Mouse (Mus musculus) intestine, embryonic 16.5 days (tissue): ENCODE measurements at regions not wholly inside any gene's neighbourhood (a gene's known extent, or its start where the extent isn't known, plus 50 kb on each side); places are given as distances from the start of the nearest gene placed in this dataset.

Experiments used
- ATAC-seq: fragments of 200-750 bp; cut with Nextera tagmentation; 2 replicates; pipeline ENCODE4 v1.8.0; 2017; ENCODE audit warnings: moderate TSS enrichment, moderate library complexity
- H3K27ac ChIP-seq: fragments of 300-500 bp; sonication (generic); 2 replicates; pipeline ENCODE4 v1.5.1; 2014; ENCODE audit warnings: mild to moderate bottlenecking, low read length
- H3K27me3 ChIP-seq: fragments of 300-500 bp; sonication (generic); replicated peaks from 2 replicates; pipeline ENCODE4 v1.6.1; 2014; ENCODE audit warnings: low read length, control low read depth, mixed read lengths; ENCODE audit not compliant: control insufficient read depth, insufficient read depth
- H3K36me3 ChIP-seq: fragments of 300-500 bp; sonication (generic); 2 replicates; pipeline ENCODE4 v1.6.1; 2014; ENCODE audit warnings: low read length, control low read depth; ENCODE audit not compliant: control insufficient read depth, insufficient read depth
- H3K4me1 ChIP-seq: fragments of 300-500 bp; sonication (generic); 2 replicates; pipeline ENCODE4 v1.6.1; 2014; ENCODE audit warnings: low read length, control low read depth, mixed read lengths; ENCODE audit not compliant: control insufficient read depth, insufficient read depth
- H3K4me2 ChIP-seq: fragments of 300-500 bp; sonication (generic); 2 replicates; pipeline ENCODE4 v1.6.1; 2014; ENCODE audit warnings: low read depth, low read length, control low read depth
- H3K4me3 ChIP-seq: fragments of 300-500 bp; sonication (generic); 2 replicates; pipeline ENCODE4 v1.5.1; 2014; ENCODE audit warnings: mild to moderate bottlenecking, low read length
- H3K9ac ChIP-seq: fragments of 300-500 bp; sonication (generic); 2 replicates; pipeline ENCODE4 v1.6.1; 2014; ENCODE audit warnings: low read depth, low read length
- H3K9me3 ChIP-seq: fragments of 300-500 bp; sonication (generic); 2 replicates; pipeline ENCODE4 v1.6.1; 2016; ENCODE audit warnings: low read length, control low read depth; ENCODE audit not compliant: control insufficient read depth
- WGBS: fragments of 180-500 bp; shearing (Covaris S2); extraction: QIAGEN DNeasy Blood & Tissue Kit; methylation state at CpG from one replicate; pipeline ENCODE4 v1.1.7; 2014; 5-methylcytosine and 5-hydroxymethylcytosine counted together

DNA sequence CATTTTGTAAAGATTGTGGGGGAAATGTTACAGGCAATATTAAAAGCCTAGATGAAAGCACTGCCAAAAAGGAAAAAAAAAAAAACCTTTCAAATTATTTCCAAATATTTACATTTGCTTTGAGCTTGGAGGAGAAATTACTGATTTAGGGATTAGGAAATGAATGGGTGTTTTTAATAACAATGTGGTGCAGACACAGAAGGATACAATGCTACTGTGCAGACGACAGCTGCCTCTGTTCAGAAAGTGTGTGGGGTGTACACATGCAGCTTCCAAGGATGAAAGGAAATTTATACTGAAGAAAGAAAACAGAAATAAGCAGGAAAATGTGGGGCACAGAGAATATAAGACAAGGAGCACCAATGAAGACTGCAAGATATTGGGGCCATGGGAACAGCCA lies 3070.3 kb upstream of the Gm6569 start:
- Histone ChIP-seq H3K4me1 (no peaks in the 10 kb centered on the region), H3K9me3 (no peaks in the 10 kb centered on the region), H3K27me3 (no peaks in the 10 kb centered on the region), H3K9ac (no peak overlapping the region), H3K4me2 (no peak overlapping the region), H3K36me3 (no peaks in the 10 kb centered on the region), H3K4me3 (no peak overlapping the region), H3K27ac (no peak overlapping the region)
- 21% methylated on average over 1 of the region's 1 CpGs for WGBS
- no peak for ATAC-seq

DNA sequence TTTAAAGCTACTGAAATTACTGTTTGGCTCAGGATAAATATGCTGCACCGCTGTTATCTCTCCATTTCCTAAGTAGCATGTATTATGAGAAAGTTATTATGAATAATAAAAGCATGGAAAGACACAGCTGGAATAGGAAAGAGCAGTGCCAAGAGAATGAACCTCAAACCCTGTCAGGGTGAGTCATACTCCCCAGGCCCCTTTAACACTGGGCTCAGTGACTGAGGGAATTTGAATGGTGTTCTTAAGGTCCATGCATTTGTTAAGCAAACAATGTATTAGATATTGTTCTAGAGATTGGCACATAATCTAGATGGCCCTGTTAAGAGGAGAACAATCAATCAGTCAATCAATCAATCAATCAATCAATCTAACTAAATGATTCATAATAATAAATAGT lies 3069.8 kb upstream of the Gm6569 start:
- no peak overlapping the region for H3K27ac ChIP-seq
- H3K27me3 ChIP-seq = no peaks in the 10 kb centered on the region
- no peak for ATAC-seq
- H3K36me3 ChIP-seq = no peaks in the 10 kb centered on the region
- no peaks in the 10 kb centered on the region for H3K4me1 ChIP-seq
- no peak overlapping the region for H3K4me3 ChIP-seq
- H3K9me3 ChIP-seq = no peaks in the 10 kb centered on the region
- 60% methylated on average over 1 of the region's 1 CpGs for WGBS
- no peak overlapping the region for H3K4me2 ChIP-seq
- no peak overlapping the region for H3K9ac ChIP-seq

DNA sequence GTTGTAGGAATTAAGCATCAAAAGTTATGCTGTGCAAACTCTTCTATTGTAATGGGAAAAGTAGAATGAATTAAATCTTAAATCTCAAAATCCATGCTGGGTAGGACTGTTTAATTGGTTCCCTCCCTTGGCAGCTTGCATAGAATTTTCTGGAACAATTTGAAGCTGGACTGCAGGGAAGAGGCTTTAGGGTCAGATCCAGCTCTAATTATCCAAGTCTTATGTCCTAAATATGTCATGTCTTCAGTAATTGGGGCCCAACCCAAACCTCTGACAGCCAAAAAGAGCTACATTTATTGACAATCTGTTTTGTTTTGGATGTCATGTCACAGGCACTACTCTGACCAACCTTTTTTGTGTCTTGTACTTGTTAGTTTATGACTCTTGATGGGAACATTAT lies 3068.9 kb upstream of the Gm6569 start:
- no peaks in the 10 kb centered on the region for H3K27me3 ChIP-seq
- no peaks in the 10 kb centered on the region for H3K4me1 ChIP-seq
- no peaks in the 10 kb centered on the region for H3K9me3 ChIP-seq
- ATAC-seq = no peak
- H3K27ac ChIP-seq = no peak overlapping the region
- no peak overlapping the region for H3K9ac ChIP-seq
- no peak overlapping the region for H3K4me3 ChIP-seq
- no peak overlapping the region for H3K4me2 ChIP-seq
- no peaks in the 10 kb centered on the region for H3K36me3 ChIP-seq
